Mouse (Mus musculus): ENCODE data around the gene Aldh1a1. TPM values are rescaled to one million over a fixed set of nuclear protein-coding genes. Genes with fewer than 3 reads are reported as not detected.

Aldh1a1 gene
- total and polyA plus RNA-seq, 3 experiments = 0.21 to 1.1 (median 0.99) TPM

- no peak overlapping the region for H3K9ac ChIP-seq (ENCODE audit: insufficient read depth, low read depth)
- no peaks in the 10 kb centered on the region for H3K27me3 ChIP-seq (replicated peaks)
- H3K4me1 ChIP-seq (ENCODE audit: control insufficient read depth in 1 of 2, insufficient read depth in 2 of 2) = no peaks in the 10 kb centered on the region
- no peaks in the 10 kb centered on the region for H3K9me3 ChIP-seq (replicated peaks; ENCODE audit: low read length)
- H3K4me3 ChIP-seq (replicated peaks in 1 of 3; ENCODE audit: low read depth in 2 of 3, low read length in 2 of 3, poor library complexity in 1 of 3) = no peak overlapping the region
- H3K79me2 ChIP-seq (replicated peaks; ENCODE audit: control insufficient read depth, extremely low read depth, insufficient read depth, poor library complexity, severe bottlenecking) = no peaks in the 10 kb centered on the region
- H3K4me2 ChIP-seq (ENCODE audit: insufficient read depth, low read depth, poor library complexity, severe bottlenecking) = no peak overlapping the region
- no peak for TF ChIP-seq JUND (conservative IDR thresholded peaks at IDR 0.05; ENCODE audit: low read depth, low read length)
- no peak for TF ChIP-seq SMC3 (IDR thresholded peaks at IDR 0.05; ENCODE audit: low read depth, low read length)
- no peak for TF ChIP-seq UBTF (IDR thresholded peaks at IDR 0.05; ENCODE audit: low read depth, low read length)
- TF ChIP-seq MXI1 (IDR thresholded peaks at IDR 0.05; ENCODE audit: low read depth, low read length) = no peak
- TF ChIP-seq MAX (IDR thresholded peaks at IDR 0.05; ENCODE audit: low read length) = no peak
- no peak for TF ChIP-seq ZNF384 (IDR thresholded peaks at IDR 0.05; ENCODE audit: low read depth, low read length)
- no peak for TF ChIP-seq RAD21 (IDR thresholded peaks at IDR 0.05; ENCODE audit: low read depth, low read length)
- TF ChIP-seq PAX5 (IDR thresholded peaks at IDR 0.05; ENCODE audit: low read length) = no peak
- no peak for TF ChIP-seq NRF1 (IDR thresholded peaks at IDR 0.05; ENCODE audit: low read depth, low read length)
- TF ChIP-seq KAT2A (IDR thresholded peaks at IDR 0.05; ENCODE audit: insufficient replicate concordance, low read length) = no peak
- H3K36me3 ChIP-seq (replicated peaks in 1 of 2; ENCODE audit: control insufficient read depth in 1 of 2, insufficient read depth in 1 of 2, low read length in 1 of 2) = no peaks in the 10 kb centered on the region
- no peak overlapping the region for H3K27ac ChIP-seq (ENCODE audit: insufficient read depth, low read depth)
- in situ Hi-C loops (cut with MboI; ENCODE audit: low pct_ligation_motif_present, low pct_unique_long_range_greater_than_20kb, low sequenced_read_pairs) (no loop called here), dilution Hi-C loops (cut with MboI; ENCODE audit: extremely low pct_ligation_motif_present, extremely low pct_unique_long_range_greater_than_20kb, low sequenced_read_pairs) (no loop called here)
- DNase-seq (ENCODE audit: extremely low read depth) = no peak
Measured at GRCm38 (mm10) chr19:20451045-20451444, 41.5 kb upstream of the Aldh1a1 start.

GRCm38 (mm10) chr19:20484497-20484896 is 8.0 kb upstream of the Aldh1a1 start:
- in situ Hi-C loops (cut with MboI; ENCODE audit: low pct_ligation_motif_present, low pct_unique_long_range_greater_than_20kb, low sequenced_read_pairs) = no loop called here
- no peak overlapping the region for H3K9ac ChIP-seq (ENCODE audit: insufficient read depth, low read depth)
- dilution Hi-C loops (cut with MboI; ENCODE audit: extremely low pct_ligation_motif_present, extremely low pct_unique_long_range_greater_than_20kb, low sequenced_read_pairs) = no loop called here

GRCm38 (mm10) chr19:20491950-20492349 is 565 bp upstream of the Aldh1a1 start:
- no peak for TF ChIP-seq MEF2A (IDR thresholded peaks at IDR 0.05; ENCODE audit: borderline replicate concordance, low read depth, low read length)
- DNase-seq (ENCODE audit: extremely low read depth) = no peak
- Histone ChIP-seq H3K9me3 (replicated peaks; ENCODE audit: low read length) (no peaks in the 10 kb centered on the region), H3K4me2 (ENCODE audit: insufficient read depth, low read depth, poor library complexity, severe bottlenecking) (no peak overlapping the region), H3K27ac (ENCODE audit: insufficient read depth, low read depth) (no peak overlapping the region), H3K79me2 (replicated peaks; ENCODE audit: control insufficient read depth, extremely low read depth, insufficient read depth, poor library complexity, severe bottlenecking) (no peaks in the 10 kb centered on the region), H3K9ac (ENCODE audit: insufficient read depth, low read depth) (no peak overlapping the region), H3K36me3 (replicated peaks in 1 of 2; ENCODE audit: control insufficient read depth in 1 of 2, insufficient read depth in 1 of 2, low read length in 1 of 2) (no peaks in the 10 kb centered on the region), H3K27me3 (replicated peaks) (no peaks in the 10 kb centered on the region), H3K4me3 (replicated peaks in 1 of 3; ENCODE audit: low read depth in 2 of 3, low read length in 2 of 3, poor library complexity in 1 of 3) (no peak overlapping the region), H3K4me1 (ENCODE audit: control insufficient read depth in 1 of 2, insufficient read depth in 2 of 2) (no peaks in the 10 kb centered on the region)
- dilution Hi-C loops (cut with MboI; ENCODE audit: extremely low pct_ligation_motif_present, extremely low pct_unique_long_range_greater_than_20kb, low sequenced_read_pairs) = no loop called here
- in situ Hi-C loops (cut with MboI; ENCODE audit: low pct_ligation_motif_present, low pct_unique_long_range_greater_than_20kb, low sequenced_read_pairs) = no loop called here

More at GRCm38 (mm10) chr19:20484497-20484896, 8.0 kb upstream of the Aldh1a1 start:
- Histone ChIP-seq H3K36me3 (replicated peaks in 1 of 2; ENCODE audit: control insufficient read depth in 1 of 2, insufficient read depth in 1 of 2, low read length in 1 of 2) (no peaks in the 10 kb centered on the region), H3K4me1 (ENCODE audit: control insufficient read depth in 1 of 2, insufficient read depth in 2 of 2) (no peaks in the 10 kb centered on the region), H3K27ac (ENCODE audit: insufficient read depth, low read depth) (no peak overlapping the region), H3K4me3 (replicated peaks in 1 of 3; ENCODE audit: low read depth in 2 of 3, low read length in 2 of 3, poor library complexity in 1 of 3) (no peak overlapping the region), H3K9me3 (replicated peaks; ENCODE audit: low read length) (no peaks in the 10 kb centered on the region), H3K27me3 (replicated peaks) (no peaks in the 10 kb centered on the region), H3K4me2 (ENCODE audit: insufficient read depth, low read depth, poor library complexity, severe bottlenecking) (no peak overlapping the region), H3K79me2 (replicated peaks; ENCODE audit: control insufficient read depth, extremely low read depth, insufficient read depth, poor library complexity, severe bottlenecking) (no peaks in the 10 kb centered on the region)
- TF ChIP-seq CHD1 (IDR thresholded peaks at IDR 0.05; ENCODE audit: low read depth, low read length) = no peak
- TF ChIP-seq POLR2A (IDR thresholded peaks at IDR 0.05; ENCODE audit: low read depth, low read length) = no peak
- TF ChIP-seq MAX (IDR thresholded peaks at IDR 0.05; ENCODE audit: low read length) = no peak
- no peak for TF ChIP-seq ZMIZ1 (IDR thresholded peaks at IDR 0.05; ENCODE audit: low read depth, low read length)
- no peak for TF ChIP-seq TBP (conservative IDR thresholded peaks at IDR 0.05; ENCODE audit: low read depth, low read length)
- TF ChIP-seq TCF12 (IDR thresholded peaks at IDR 0.05; ENCODE audit: low read depth, low read length) = no peak
- DNase-seq (ENCODE audit: extremely low read depth) = no peak

All from CH12.LX (cell line).